Mouse (Mus musculus): ENCODE measurements around the gene Cpeb2. TPM values are rescaled to one million over a fixed set of nuclear protein-coding genes. Genes with fewer than 3 reads are reported as not detected.

Gene Cpeb2
- polyA plus RNA-seq, 1 experiment from 2014 or later, result 9.8 TPM

DNA sequence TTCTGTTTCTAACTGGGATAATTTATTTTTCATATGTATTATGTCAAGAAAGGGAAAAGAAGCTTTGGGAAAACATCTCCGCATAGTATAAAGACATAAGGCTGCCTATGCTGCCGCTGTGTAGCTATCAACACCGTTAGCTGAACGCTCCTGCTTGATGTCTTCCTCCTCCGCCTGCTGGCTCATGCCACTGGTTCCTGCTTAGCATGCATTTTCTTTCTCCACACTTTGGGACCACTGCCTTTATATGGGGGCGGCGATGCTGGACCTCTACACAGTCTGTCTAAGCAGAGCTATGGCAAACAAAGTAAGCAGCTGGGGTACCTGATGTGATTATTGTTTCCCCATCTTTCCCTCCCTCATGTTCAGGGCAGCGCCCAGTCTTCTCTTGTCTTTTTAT is 13.3 kb downstream of the Cpeb2 start:
- Histone ChIP-seq H3K9ac (no peak overlapping the region), H3K27me3 (replicated peaks) (no peaks in the 10 kb centered on the region), H3K4me1 (no peaks in the 10 kb centered on the region), H3K4me3 (no peak overlapping the region), H3K27ac (no peak overlapping the region), H3K4me2 (replicated peaks) (no peak overlapping the region), H3K36me3 (peaks cover 7% of the 10 kb centered on the region; the same call in 1 of the 2 replicates), H3K9me3 (no peaks in the 10 kb centered on the region)
- 93% methylated on average over 8 of the region's 8 CpGs for WGBS
- no peak for ATAC-seq (ENCODE audit: low FRiP score, low read depth)

DNA sequence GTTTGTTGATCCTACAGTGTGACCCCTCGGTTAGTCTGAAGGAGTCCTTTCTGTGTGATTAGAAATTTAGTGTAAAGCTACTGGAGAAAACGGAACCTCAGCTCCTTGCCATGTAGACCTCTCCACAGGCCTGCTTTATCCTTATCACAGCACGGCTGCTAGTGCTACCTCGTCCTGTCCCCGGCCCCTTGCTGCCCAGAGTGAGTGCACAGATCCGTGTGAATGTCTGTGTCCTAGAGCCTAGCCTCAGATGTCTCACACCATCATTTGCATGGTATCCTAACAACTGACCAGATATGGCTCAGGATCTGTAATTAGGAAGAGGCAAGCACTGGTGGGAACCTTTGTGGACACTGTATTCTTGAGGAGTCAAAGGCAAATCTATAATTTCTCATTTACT is 14.0 kb downstream of the Cpeb2 start:
- WGBS, result 79% methylated on average over 6 of the region's 6 CpGs

DNA sequence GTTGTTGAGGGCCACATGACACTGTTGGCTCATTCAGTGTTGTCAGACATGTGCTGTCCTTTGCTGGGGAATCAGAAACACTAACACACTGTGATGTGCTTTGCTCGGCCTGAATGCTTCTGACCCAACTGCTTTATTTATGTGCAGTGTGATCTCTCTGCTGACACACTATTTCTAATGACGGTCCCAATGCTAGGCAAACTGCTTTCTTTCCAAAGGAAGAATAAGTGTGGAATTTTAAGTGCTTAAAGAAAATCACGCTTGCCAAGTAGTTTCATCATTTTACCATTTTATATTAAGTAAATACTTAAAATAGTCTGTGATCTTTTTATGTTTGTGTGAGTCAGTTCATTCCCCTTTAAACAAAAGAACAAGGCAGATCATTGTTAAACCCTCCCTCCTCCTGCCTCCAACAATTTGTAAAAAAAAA is 15.0 kb downstream of the Cpeb2 start:
- WGBS, result 31% methylated on average over 3 of the region's 3 CpGs
- Histone ChIP-seq H3K36me3 (peaks cover 7% of the 10 kb centered on the region; the same call in 1 of the 2 replicates), H3K4me3 (no peak overlapping the region), H3K4me2 (replicated peaks) (no peak overlapping the region), H3K27ac (no peak overlapping the region), H3K9me3 (no peaks in the 10 kb centered on the region), H3K4me1 (no peaks in the 10 kb centered on the region), H3K27me3 (replicated peaks) (no peaks in the 10 kb centered on the region), H3K9ac (no peak overlapping the region)
- ATAC-seq (ENCODE audit: low FRiP score, low read depth), result 0 out of 2 replicates have a peak, but pooled peaks have one; percentile 48

More for the DNA sequence above, 14.0 kb downstream of the Cpeb2 start:
- H3K4me3 ChIP-seq, result no peak overlapping the region
- H3K27ac ChIP-seq, result no peak overlapping the region
- H3K4me2 ChIP-seq (replicated peaks), result no peak overlapping the region
- no peaks in the 10 kb centered on the region for H3K9me3 ChIP-seq
- H3K36me3 ChIP-seq, result peaks cover 7% of the 10 kb centered on the region; the same call in 1 of the 2 replicates
- no peak for ATAC-seq (ENCODE audit: low FRiP score, low read depth)
- H3K9ac ChIP-seq, result no peak overlapping the region
- H3K27me3 ChIP-seq (replicated peaks), result no peaks in the 10 kb centered on the region
- H3K4me1 ChIP-seq, result no peaks in the 10 kb centered on the region

DNA sequence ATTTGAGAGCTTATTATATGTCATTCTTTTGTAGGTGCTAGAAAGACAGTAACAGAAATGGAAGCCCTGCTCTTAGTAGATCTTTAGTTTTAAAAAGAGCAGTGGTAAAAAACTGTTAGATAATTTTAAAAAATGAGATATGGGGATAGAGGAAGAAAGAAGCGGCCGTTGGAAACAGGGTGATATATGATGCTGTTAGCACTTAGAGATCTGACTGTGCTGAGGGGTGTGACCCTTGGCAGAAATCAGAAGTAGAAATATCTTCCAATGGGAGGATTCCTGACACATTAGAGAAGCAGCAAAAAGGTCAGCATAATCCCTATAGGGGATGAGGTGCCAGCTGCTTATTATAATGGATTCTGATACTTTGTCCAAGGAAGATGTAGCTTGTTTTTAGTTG is 24.5 kb downstream of the Cpeb2 start:
- H3K4me2 ChIP-seq (replicated peaks), result no peak overlapping the region
- no peaks in the 10 kb centered on the region for H3K36me3 ChIP-seq
- ATAC-seq (ENCODE audit: low FRiP score, low read depth), result no peak
- no peaks in the 10 kb centered on the region for H3K9me3 ChIP-seq
- H3K4me3 ChIP-seq, result no peak overlapping the region
- H3K9ac ChIP-seq, result no peak overlapping the region
- WGBS, result 86% methylated on average over 2 of the region's 2 CpGs
- no peak overlapping the region for H3K27ac ChIP-seq
- H3K27me3 ChIP-seq (replicated peaks), result no peaks in the 10 kb centered on the region
- no peaks in the 10 kb centered on the region for H3K4me1 ChIP-seq

DNA sequence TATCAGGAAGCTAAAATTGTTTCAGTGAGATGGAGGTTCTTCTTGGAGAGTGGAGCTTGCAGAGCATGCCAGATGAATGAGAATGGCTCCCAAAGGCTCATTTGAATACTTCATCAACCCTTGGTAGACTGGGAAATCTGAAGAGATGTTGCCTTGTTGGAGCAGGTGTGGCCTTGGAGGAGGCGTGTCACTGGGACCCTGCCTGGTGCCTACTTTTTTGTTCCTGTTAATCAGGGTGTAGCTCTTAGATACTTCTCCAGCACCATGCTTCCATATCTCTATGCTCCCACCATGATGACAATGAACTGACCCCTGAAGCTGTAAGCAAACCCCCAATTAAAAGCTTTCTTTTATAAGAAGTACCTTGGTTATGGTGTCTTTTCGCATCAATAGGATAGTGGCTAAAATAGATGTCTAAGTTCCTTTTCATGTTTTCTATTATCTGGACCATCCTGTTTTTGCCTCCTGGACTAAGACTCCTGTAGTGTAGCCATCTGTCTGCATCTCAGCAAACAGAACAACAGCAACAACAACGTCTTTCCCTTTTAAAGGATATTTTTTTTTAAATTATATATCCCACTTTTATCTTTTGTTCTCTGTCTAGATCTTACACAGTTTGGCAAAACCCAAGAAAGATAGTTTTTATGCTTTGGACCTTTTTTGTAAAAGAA is 25.6 kb downstream of the Cpeb2 start:
- Histone ChIP-seq H3K9ac (no peak overlapping the region), H3K4me2 (replicated peaks) (no peak overlapping the region), H3K27me3 (replicated peaks) (no peaks in the 10 kb centered on the region), H3K4me3 (no peak overlapping the region), H3K27ac (no peak overlapping the region), H3K36me3 (no peaks in the 10 kb centered on the region), H3K9me3 (no peaks in the 10 kb centered on the region), H3K4me1 (no peaks in the 10 kb centered on the region)
- 93% methylated on average over 3 of the region's 3 CpGs for WGBS
- ATAC-seq (ENCODE audit: low FRiP score, low read depth), result no peak

DNA sequence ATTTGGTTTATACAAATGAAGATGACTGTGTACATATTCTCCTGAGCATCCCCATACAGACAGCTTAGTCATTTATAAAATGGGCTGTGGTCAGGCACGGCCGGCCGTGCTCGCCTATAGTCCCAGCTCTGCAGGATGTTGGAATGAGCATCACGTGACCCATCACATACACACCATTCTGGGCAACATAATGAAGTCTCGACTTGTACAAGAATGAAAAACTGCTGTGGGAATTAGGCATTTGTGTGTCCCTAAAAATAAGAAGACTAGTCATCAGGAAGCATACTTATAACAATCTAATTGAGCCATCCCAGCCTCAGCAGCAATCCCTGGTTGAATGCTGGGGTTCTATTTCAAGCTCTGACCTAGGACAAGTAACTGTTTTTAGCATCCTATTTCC is 28.8 kb downstream of the Cpeb2 start:
- H3K9me3 ChIP-seq, result no peaks in the 10 kb centered on the region
- WGBS, result 80% methylated on average over 6 of the region's 6 CpGs

DNA sequence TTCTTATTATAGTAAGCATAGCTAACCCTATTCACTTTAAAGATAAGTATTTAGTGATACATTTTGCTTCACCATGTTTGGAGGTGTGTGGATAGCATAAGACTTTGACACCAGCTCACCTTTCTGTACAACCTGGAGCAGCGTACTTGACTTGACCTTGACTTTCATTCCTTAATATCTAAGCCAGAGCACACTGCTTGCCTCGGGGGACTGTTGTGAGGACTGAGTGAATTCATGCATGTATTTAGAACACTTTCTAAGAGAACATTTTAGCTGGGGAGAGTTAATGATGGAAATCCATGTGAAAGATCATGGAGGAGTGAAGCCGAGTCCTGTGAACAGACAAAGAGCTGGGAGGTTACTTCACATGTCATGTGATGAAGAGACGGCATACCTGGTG is 31.0 kb downstream of the Cpeb2 start:
- H3K4me1 ChIP-seq, result no peaks in the 10 kb centered on the region
- H3K4me2 ChIP-seq (replicated peaks), result no peak overlapping the region
- no peak overlapping the region for H3K4me3 ChIP-seq
- ATAC-seq (ENCODE audit: low FRiP score, low read depth), result no peak
- no peak overlapping the region for H3K9ac ChIP-seq
- no peaks in the 10 kb centered on the region for H3K27me3 ChIP-seq (replicated peaks)
- H3K27ac ChIP-seq, result no peak overlapping the region
- 90% methylated on average over 4 of the region's 4 CpGs for WGBS
- H3K36me3 ChIP-seq, result no peaks in the 10 kb centered on the region
- no peaks in the 10 kb centered on the region for H3K9me3 ChIP-seq

More for the DNA sequence above, 28.8 kb downstream of the Cpeb2 start:
- no peaks in the 10 kb centered on the region for H3K27me3 ChIP-seq (replicated peaks)
- no peak overlapping the region for H3K4me2 ChIP-seq (replicated peaks)
- no peak overlapping the region for H3K9ac ChIP-seq
- no peak overlapping the region for H3K4me3 ChIP-seq
- H3K27ac ChIP-seq, result no peak overlapping the region
- H3K36me3 ChIP-seq, result no peaks in the 10 kb centered on the region
- H3K4me1 ChIP-seq, result no peaks in the 10 kb centered on the region
- no peak for ATAC-seq (ENCODE audit: low FRiP score, low read depth)

DNA sequence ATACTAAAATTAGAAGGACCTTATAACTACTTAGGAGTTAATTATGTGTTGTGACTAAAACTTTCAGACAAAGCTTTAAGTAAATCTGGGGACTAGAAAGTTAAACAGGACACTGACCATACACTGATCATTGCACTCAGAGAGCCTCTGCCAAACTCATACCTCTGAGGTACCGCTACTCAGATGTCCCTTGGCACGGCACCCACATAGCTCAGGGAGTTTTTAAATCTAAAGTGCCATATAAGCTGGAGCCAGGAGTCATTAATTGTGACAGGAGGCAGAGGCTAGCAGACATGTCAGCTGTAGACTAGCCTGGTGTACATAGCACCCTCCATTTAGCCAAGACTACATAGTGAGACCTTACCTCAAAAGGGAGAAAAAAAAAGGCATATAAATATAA is 31.7 kb downstream of the Cpeb2 start:
- H3K4me3 ChIP-seq, result no peak overlapping the region
- ATAC-seq (ENCODE audit: low FRiP score, low read depth), result no peak
- H3K36me3 ChIP-seq, result no peaks in the 10 kb centered on the region
- no peaks in the 10 kb centered on the region for H3K4me1 ChIP-seq
- no peaks in the 10 kb centered on the region for H3K9me3 ChIP-seq
- no peak overlapping the region for H3K4me2 ChIP-seq (replicated peaks)
- H3K27ac ChIP-seq, result no peak overlapping the region
- H3K9ac ChIP-seq, result no peak overlapping the region
- no peaks in the 10 kb centered on the region for H3K27me3 ChIP-seq (replicated peaks)
- WGBS, result 89% methylated on average over 2 of the region's 2 CpGs

DNA sequence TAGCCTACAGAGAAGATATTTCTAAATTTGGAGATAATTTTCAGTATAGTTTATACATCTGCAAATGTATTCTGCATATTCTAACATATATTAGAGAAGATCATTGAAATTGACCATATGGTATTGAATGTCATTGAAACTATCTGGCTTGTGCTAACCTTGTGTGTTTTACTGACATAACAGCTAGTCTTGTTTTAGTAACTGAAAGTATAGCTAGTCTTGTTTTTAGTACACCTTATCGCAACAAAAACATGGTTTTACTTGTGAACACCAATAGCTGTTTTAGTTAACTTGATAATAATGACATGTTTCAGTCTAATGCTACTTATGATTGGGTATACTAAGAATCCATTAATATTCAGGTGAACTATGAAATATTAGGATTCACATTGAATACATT is 45.0 kb downstream of the Cpeb2 start:
- no peaks in the 10 kb centered on the region for H3K9me3 ChIP-seq
- no peak overlapping the region for H3K27ac ChIP-seq
- no peak overlapping the region for H3K9ac ChIP-seq
- 97% methylated on average over 1 of the region's 1 CpGs for WGBS
- ATAC-seq (ENCODE audit: low FRiP score, low read depth), result no peak
- no peaks in the 10 kb centered on the region for H3K36me3 ChIP-seq
- H3K27me3 ChIP-seq (replicated peaks), result no peaks in the 10 kb centered on the region
- H3K4me2 ChIP-seq (replicated peaks), result no peak overlapping the region
- H3K4me1 ChIP-seq, result no peaks in the 10 kb centered on the region
- no peak overlapping the region for H3K4me3 ChIP-seq

DNA sequence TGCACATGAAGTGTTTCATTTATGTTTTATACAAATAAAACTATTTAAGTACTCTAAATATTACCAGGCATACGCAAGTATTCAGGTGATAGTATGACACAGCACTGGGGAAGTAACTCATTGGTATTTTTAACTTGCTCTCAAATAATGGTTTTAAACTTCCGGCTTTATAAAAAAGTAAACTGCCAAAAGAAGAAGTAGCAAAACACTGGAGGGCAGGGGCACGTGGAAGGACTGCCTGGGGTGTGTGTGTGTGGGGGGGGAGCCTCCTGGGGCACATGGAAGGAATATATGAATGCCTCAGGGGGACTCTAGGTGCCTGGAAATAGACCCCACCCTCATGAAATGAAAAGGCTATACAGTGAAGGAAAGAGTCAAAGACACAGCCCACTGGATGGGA is 46.8 kb downstream of the Cpeb2 start:
- H3K9ac ChIP-seq, result no peak overlapping the region
- 93% methylated on average over 3 of the region's 3 CpGs for WGBS
- H3K27me3 ChIP-seq (replicated peaks), result no peaks in the 10 kb centered on the region
- H3K36me3 ChIP-seq, result no peaks in the 10 kb centered on the region
- H3K4me1 ChIP-seq, result no peaks in the 10 kb centered on the region
- no peak for ATAC-seq (ENCODE audit: low FRiP score, low read depth)
- H3K4me3 ChIP-seq, result no peak overlapping the region
- H3K9me3 ChIP-seq, result no peaks in the 10 kb centered on the region
- no peak overlapping the region for H3K27ac ChIP-seq
- no peak overlapping the region for H3K4me2 ChIP-seq (replicated peaks)

DNA sequence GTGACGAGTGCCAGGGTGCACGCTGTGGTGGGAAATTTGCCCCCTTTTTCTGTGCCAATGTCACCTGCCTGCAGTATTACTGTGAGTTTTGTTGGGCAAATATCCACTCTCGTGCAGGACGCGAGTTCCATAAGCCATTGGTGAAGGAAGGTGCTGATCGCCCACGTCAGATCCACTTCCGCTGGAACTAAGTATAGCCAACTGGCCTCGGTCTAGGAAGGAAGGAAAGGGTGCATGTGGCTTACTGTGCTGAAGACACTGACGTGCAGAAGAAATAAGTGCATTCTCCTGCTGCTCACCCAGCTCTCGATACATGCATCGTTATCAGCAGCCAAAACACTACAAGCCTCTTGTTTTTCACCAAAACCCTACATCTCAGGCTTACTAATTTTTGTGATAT is 52.8 kb downstream of the Cpeb2 start:
- no peak overlapping the region for H3K4me3 ChIP-seq
- 90% methylated on average over 12 of the region's 12 CpGs for WGBS
- no peaks in the 10 kb centered on the region for H3K9me3 ChIP-seq
- H3K27me3 ChIP-seq (replicated peaks), result no peaks in the 10 kb centered on the region
- H3K27ac ChIP-seq, result no peak overlapping the region
- H3K4me1 ChIP-seq, result no peaks in the 10 kb centered on the region
- ATAC-seq (ENCODE audit: low FRiP score, low read depth), result no peak
- H3K36me3 ChIP-seq, result peaks cover 6% of the 10 kb centered on the region; the same call in 1 of the 2 replicates
- H3K9ac ChIP-seq, result no peak overlapping the region
- H3K4me2 ChIP-seq (replicated peaks), result no peak overlapping the region

DNA sequence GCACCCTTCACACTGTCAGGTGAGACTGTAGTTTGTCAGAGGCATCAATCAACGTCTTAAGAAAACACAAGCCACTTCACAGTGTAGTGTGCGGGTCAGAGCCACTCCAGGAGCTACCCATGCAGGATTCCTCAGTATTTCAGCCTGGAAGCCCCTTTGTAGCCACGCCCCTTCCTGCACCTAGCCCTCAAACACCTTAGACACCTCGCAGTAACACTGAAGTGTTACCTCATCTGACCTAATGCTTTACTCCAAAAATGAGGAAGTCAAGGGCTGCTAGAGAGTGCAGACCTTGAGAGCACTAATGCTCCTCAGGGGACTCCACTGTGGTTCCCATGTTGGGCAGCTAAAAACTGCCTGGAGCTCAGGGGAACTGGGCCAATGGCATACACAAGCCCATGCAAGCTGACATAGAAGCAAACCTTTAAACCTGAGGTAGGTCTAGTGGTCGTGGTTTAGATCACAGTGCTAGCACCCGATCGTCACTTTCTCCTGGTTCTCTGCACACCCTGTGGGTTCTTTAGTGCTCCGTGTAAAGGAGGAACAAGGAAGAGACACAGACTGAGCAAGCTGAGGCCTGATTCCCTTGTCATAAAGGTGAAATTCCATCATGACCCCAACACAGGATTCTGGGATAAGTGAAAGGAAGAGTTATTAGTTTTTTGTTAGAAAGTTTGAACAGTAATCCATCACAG is 56.9 kb downstream of the Cpeb2 start:
- no peak for ATAC-seq (ENCODE audit: low FRiP score, low read depth)
- H3K9ac ChIP-seq, result no peak overlapping the region
- 84% methylated on average over 8 of the region's 8 CpGs for WGBS
- peaks cover 6% of the 10 kb centered on the region; the same call in 1 of the 2 replicates for H3K36me3 ChIP-seq
- no peaks in the 10 kb centered on the region for H3K9me3 ChIP-seq
- H3K27me3 ChIP-seq (replicated peaks), result no peaks in the 10 kb centered on the region
- H3K4me3 ChIP-seq, result no peak overlapping the region
- no peak overlapping the region for H3K27ac ChIP-seq
- no peaks in the 10 kb centered on the region for H3K4me1 ChIP-seq
- no peak overlapping the region for H3K4me2 ChIP-seq (replicated peaks)

DNA sequence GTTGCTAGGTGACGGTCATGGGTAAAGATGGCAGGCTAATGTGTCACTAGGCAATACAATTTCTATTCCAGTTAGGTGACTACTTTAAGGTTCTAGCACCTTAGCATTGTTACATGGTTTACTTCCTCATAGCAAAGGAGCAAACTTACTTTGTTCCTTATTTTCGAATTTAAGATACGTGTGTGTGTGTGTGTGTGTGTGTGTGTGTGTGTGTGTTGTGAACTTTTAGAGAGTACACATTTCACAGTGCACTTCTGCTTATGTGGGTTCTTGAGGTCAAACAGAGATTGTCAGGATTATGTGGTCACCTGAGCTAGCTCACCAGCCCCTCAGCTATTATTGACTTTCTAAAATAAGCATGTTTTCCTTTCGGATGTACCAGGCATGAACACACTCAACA is 60.2 kb downstream of the Cpeb2 start:
- Histone ChIP-seq H3K4me2 (replicated peaks) (no peak overlapping the region), H3K27ac (no peak overlapping the region), H3K4me3 (no peak overlapping the region), H3K9ac (no peak overlapping the region), H3K4me1 (no peaks in the 10 kb centered on the region), H3K27me3 (replicated peaks) (no peaks in the 10 kb centered on the region), H3K36me3 (no peaks in the 10 kb centered on the region), H3K9me3 (no peaks in the 10 kb centered on the region)
- 91% methylated on average over 4 of the region's 4 CpGs for WGBS
- no peak for ATAC-seq (ENCODE audit: low FRiP score, low read depth)
